Mouse (Mus musculus) cerebellum, adult 9-10 months (tissue): ENCODE data around the gene Srf.

Source experiments
- DNase-seq: peaks from one replicate; pipeline ENCODE4 v3.0.0; 2022

Gene Srf

DNA sequence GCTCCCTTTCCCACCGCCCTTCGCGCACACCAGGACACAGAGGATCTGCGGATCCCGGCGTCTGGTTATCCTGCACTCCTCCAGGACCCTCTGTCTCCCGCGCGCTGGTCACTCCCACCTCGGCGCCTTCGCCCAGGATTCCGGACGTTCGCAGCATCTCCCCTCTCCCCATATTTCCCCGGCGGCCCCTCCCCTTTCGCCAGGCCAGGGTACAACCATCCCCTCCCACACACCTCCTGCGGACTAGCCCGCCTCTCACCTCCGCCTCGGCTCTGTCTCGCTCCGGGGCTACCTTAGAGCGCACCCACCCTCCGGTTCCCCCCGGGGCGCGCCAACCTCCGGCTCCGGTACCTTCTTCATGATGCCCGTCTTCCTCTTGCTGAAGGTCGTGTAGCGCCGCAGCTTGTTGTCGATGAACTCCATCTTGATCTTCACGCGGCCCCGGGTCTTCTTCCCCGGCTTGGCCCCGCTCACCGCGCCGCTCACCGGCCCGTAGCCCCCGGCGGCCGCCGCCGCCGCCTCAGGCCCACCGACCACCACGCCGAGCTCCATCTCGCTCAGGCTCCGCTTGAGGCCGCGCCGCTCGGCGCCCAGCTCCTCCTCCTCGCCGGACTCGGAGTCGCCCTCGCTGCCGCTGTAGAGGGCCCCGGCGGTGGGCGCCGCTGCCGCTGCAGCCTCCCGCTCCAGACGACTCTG, 850 bp downstream of the Srf start:
- DNase-seq, result peak; percentile 61

DNA sequence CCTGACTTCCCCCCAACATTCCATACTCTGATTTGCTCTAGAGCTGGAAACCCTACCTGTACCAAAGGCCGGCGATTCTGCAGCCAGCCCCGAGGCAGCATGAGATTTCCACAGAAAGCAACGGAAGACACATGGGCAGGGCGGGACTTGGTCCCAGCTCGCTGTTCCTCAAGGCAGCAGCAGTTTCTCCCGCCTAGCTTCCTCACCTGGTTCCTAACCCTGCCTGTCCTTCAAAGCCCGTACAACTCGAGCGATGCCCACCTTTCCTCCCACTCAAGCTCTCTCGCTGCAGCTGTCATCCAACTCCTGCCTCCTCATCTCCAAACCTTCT, 1.4 kb downstream of the Srf start:
- no peak for DNase-seq

DNA sequence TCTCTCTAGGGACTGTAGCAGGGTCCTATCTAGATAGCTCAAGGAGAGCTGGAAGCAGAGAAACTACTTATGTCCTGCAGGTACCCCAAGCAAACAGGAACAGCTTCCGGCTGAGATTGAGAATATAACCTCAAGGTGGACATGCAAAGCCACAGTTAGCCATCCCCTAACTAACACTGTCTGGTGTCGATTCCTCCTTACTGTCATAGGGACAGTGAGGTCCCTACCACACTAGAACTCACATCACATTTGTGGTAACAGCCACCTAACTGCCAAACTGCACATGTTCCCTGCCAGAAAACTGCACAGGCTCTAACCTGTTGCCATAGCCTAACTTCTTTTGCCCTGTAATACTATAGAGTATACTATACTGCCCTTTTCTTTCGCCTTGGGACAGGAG, 2.0 kb downstream of the Srf start:
- DNase-seq, result peak; percentile 56

GRCm38 (mm10) chr17:46553469-46553868, 2.5 kb downstream of the Srf start:
- DNase-seq, result no peak

- DNase-seq, result peak; percentile 94
These were observed 3.0 kb downstream of the Srf start for GRCm38 (mm10) chr17:46552841-46553423.

- DNase-seq, result peak; percentile 27
These were observed 3.8 kb downstream of the Srf start for GRCm38 (mm10) chr17:46552151-46552550.

- peak; percentile 50 for DNase-seq
These were observed 4.6 kb downstream of the Srf start for GRCm38 (mm10) chr17:46551369-46551768.

DNA sequence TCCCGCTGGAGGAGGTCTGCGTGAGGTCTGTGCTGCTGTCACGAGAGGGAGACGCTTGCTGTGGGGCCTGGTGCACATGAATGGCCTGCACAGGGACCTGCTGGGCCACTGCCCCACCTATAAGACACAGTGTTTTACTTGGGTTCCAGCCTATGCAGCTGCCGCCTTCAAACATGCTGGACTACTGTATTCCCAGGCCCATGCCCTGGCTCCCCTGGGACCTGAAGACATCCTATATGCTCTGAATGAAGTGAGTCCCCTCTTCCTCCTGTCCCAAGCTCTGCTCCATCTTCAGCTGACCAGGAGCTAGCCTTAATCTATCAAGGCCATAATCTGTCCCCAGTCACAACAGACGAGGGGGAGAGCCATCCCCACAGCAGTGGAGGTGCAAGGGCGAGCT, 5.1 kb downstream of the Srf start:
- no peak for DNase-seq

DNA sequence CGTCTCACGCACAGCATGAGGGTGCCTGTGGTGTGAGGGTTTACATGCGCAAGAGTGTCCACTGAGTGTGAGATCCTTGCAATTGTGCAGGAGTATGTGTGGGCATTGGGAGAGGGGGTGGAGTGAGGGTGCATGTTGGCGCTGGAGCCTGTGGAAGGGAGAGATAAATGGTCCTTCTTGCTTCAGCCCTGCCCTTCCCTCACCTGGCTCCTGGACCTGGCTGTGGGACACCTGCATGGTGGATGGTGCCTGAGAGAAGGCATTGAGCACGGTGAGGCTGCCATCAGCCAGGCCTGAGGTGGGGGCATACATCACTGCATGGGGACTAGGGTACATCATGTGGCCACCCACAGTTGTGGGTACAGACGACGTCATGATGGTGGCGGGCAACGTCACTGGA, 6.3 kb downstream of the Srf start:
- peak; percentile 34 for DNase-seq

DNA sequence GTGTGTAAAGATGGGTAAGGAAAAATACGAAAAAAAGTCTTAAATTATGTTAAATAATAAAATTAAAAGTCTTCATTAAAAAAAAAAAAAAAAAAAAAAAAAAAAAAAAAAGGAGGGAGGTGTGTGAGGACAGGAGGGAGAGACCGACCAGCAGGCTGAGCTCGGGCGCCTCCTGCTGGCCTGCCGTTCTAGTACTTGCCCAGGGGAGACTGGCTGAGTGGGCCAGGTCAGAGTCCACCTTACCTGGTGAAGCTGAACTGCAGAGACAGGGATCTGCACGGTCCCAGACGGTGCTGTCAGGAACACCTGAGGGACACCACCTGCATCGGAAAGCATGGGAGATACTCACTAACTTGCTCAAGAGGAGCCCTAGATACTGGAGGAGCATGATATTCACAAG, 6.8 kb downstream of the Srf start:
- peak; percentile 59 for DNase-seq

DNA sequence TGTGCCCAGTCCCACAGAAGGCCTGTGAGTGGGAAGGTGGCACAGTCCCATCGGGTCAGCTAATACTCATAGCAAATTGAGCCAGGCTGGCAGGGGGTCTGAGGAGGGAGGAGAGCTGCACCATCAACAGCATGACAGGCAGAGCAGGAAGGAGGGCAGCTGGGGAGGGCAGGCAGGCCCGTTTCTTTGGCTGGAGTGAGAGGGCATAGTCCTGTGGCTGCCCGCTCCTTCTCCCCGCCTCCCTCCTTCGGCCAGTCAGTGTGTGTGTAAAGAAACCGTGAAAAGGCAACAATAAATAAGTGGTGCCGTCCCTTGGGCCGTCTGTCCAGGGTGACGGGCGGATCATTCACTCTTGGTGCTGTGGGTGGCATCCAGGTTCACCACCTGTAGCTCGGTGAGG, 7.2 kb downstream of the Srf start:
- DNase-seq, result peak; percentile 46

DNA sequence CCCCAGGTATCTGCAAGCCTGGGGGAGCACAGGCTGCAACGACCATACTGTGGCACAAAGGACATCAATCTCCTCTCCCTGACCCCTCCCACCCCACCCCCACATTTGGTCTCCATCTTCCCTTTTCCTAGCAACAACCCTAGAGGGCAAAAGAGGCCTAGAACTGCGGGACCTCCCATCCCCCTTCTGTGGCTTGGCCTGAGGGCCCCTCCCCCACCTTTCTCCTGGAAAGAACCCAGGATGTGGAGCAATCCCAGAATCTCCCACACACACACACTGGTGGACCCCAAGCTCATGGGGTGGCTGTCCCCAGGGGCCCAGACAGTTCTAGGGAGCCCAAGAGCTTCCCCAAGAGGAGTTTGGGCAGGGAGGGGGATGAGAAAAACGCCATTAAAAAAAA, 8.1 kb downstream of the Srf start:
- peak; percentile 52 for DNase-seq

- DNase-seq, result peak; percentile 45
These were observed 9.0 kb downstream of the Srf start for GRCm38 (mm10) chr17:46546995-46547394.

DNA sequence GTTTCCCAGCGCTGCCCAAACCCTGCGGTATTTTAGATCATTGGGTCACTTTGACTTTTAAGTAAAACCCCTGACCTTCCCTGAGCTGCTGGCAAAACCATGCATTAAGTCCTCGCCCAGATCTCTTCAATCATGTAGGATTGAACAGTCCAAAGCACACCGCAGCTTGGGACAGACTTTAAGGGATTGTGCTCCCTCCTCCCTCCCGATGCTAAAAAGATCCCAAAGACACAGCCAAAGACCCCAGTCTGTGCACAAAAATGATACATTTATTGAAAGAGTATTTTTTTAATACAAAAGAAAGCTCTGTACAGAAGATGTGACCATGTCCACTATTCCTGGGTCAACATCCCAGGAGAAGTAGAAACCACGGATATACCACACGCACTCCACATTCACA, 9.4 kb downstream of the Srf start:
- DNase-seq, result peak; percentile 33

DNA sequence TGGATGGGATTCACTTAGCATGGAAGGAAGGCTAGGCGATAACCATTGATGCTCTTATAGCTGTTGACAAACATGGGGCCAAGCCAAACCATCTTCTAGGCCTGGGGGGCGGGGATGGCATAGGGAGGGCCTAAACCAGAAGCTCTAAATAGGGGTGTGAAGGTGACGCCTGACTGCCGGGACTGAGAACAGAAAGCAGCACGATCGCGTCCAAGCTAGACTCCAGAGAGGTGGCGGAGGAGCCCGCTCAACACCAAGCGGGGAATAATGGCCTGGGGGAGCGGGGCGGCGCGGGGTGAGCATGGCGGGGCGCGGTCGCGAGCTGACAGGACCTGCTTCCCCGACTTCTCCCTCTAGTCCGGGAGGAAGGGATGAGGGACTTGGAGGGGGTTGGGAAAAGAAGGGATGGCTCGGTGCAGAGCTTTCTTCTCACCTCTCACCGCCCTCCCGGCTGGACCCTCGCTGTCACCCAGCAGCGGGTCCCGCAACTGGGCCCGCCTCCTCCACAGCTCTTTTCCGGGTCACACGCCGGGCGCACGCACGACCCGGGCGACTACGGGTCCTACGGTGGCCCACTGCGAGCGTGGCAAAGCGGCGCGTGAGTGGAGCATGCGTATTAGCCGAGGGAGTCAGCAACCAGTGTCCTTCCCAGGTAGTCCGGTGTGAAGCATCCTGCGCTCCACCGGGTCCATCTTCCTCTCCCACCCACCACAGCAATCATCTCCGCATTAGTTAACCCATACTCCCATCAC, 10.0 kb downstream of the Srf start, which contains the start of gene Cul9:
Cul9 (minus strand) TSS at position 576 of the 752 bp plus-strand sequence.
- peak; percentile 90 for DNase-seq

DNA sequence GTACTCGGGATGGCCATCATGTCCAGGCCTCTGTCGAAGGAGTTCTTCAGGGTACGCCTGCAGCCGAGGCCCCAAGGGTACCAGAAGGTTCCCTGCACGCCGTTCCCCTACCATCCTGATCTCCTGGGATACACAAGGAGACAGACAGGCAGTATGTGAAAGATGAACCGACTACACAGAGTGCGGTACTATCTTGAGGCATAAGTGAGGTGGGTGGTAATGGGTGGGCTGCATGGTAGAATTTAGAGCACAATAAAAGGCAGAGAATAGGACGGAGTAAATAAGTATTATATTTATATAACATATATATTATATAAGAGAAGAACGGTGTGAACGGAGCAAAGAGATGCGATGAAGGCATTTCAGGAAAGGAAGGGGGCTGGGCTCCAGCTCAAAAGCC, 12.3 kb downstream of the Srf start:
- DNase-seq, result no peak

GRCm38 (mm10) chr17:46525579-46526307, 30.2 kb downstream of the Srf start:
- DNase-seq, result peak; percentile 78

- DNase-seq, result no peak
These were observed 30.9 kb downstream of the Srf start for GRCm38 (mm10) chr17:46525065-46525464.

GRCm38 (mm10) chr17:46521963-46522668, 33.9 kb downstream of the Srf start:
- DNase-seq, result no peak

GRCm38 (mm10) chr17:46521174-46521573, 34.8 kb downstream of the Srf start:
- DNase-seq, result no peak

GRCm38 (mm10) chr17:46520385-46520979, 35.5 kb downstream of the Srf start:
- no peak for DNase-seq

DNA sequence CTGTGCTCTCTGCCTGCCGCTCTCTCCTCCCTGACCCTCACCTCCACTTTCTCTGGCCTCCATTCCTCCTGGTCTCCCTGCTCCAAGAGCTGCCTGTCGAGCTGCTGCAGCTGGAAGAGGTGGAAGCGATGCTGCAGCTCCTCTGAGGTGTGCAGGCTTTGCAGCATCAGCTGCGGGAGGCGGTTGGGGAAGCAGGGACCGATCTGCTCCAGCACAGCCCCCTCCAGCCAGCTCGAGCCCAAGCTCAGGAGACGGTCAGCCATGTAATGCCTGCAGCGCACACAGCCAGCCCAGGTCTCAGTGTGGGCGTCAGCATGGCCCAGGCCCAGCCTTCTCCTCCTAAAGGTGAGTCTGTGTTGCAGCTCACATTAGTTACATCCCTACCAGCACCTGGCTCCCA, 36.0 kb downstream of the Srf start:
- DNase-seq, result no peak
